Mouse (Mus musculus): ENCODE results near the gene Slc38a3. TPM values are rescaled to one million over a fixed set of nuclear protein-coding genes. Genes with fewer than 3 reads are reported as not detected.
"Not testable (repeated sequence)": the region's sequence is repeated elsewhere in the genome, so short reads cannot be mapped to it uniquely, and the experiment has no call there.

Gene Slc38a3
- polyA plus RNA-seq, 1 experiment from 2014 or later: 10.6 TPM

DNA sequence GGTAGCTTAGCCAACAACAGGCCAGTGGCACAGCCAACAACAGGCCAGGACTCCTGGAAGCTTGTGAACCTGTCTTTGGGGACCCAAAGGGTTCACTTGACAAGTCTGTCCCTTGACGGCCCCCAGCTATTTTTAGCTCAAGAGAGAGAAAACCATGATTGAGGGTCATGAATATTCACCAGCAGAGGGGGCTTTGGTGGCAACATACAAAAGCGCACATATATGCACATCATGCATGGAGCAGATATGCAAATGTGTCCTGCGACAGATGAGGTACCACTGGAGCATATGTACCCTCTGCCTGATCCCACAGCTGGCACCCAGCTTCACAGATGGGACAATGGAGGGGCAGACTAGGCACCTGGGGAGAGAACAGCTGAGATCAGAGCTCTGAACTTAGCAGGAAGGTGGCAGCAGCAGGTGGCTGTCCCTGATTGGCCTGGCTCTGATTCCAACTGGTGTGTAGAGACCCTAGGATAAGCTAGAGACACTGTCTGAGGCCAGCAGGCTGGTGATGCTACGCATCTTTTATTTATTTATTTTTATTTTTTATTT is 24.2 kb upstream of the Slc38a3 start:
- H3K27me3 ChIP-seq: 0 out of 2 replicates have a peak, but pooled peaks cover 12% of the 10 kb centered on the region
- H3K27ac ChIP-seq: no peak overlapping the region
- no peak overlapping the region for H3K4me2 ChIP-seq
- H3K9ac ChIP-seq: no peak overlapping the region
- peaks cover 31% of the 10 kb centered on the region; the same call in 1 of the 2 replicates for H3K36me3 ChIP-seq (replicated peaks)
- H3K9me3 ChIP-seq: no peaks in the 10 kb centered on the region
- ATAC-seq (ENCODE audit: low FRiP score): no peak
- H3K4me1 ChIP-seq: peaks cover 52% of the 10 kb centered on the region
- 59% methylated on average over 4 of the region's 4 CpGs for WGBS
- H3K4me3 ChIP-seq (replicated peaks): no peak overlapping the region

GRCm38 (mm10) chr9:107692785-107693184 is 23.5 kb upstream of the Slc38a3 start:
- ATAC-seq (ENCODE audit: low FRiP score): no peak
- no peak overlapping the region for H3K4me2 ChIP-seq
- no peak overlapping the region for H3K27ac ChIP-seq
- H3K36me3 ChIP-seq (replicated peaks): peaks cover 36% of the 10 kb centered on the region
- no peaks in the 10 kb centered on the region for H3K9me3 ChIP-seq
- no peak overlapping the region for H3K9ac ChIP-seq
- 0 out of 2 replicates have a peak, but pooled peaks cover 12% of the 10 kb centered on the region for H3K27me3 ChIP-seq
- no peak overlapping the region for H3K4me3 ChIP-seq (replicated peaks)
- peaks cover 44% of the 10 kb centered on the region for H3K4me1 ChIP-seq
- 74% methylated on average over 5 of the region's 5 CpGs for WGBS

DNA sequence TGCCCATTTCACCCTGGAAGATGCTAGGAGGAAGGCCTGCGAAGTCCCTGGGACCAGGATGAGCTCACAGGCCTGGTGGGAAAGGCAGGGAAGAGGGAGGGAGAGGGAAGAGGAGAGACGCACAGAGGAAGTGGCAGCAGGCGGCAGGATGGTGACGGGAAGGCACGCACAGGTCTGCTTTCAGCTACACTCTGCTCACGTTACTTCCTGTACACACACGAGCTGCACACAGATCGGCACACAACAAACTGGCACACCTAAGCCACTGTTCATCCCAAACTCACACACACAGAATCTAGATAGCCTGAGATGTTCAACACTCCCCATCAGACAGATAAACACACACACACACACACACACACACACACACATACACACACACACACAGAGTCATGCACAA is 21.1 kb upstream of the Slc38a3 start:
- peaks cover 43% of the 10 kb centered on the region for H3K36me3 ChIP-seq (replicated peaks)
- H3K4me3 ChIP-seq (replicated peaks): no peak overlapping the region
- peaks cover 20% of the 10 kb centered on the region for H3K4me1 ChIP-seq
- H3K27me3 ChIP-seq: 0 out of 2 replicates have a peak, but pooled peaks cover 6% of the 10 kb centered on the region
- ATAC-seq (ENCODE audit: low FRiP score): no peak
- no peak overlapping the region for H3K9ac ChIP-seq
- H3K9me3 ChIP-seq: no peaks in the 10 kb centered on the region
- 87% methylated on average over 8 of the region's 8 CpGs for WGBS
- H3K27ac ChIP-seq: no peak overlapping the region
- no peak overlapping the region for H3K4me2 ChIP-seq

GRCm38 (mm10) chr9:107688939-107689338 is 19.6 kb upstream of the Slc38a3 start:
- no peak overlapping the region for H3K4me2 ChIP-seq
- peaks cover 11% of the 10 kb centered on the region for H3K4me1 ChIP-seq
- H3K9me3 ChIP-seq: no peaks in the 10 kb centered on the region
- WGBS: 84% methylated on average over 7 of the region's 7 CpGs
- no peaks in the 10 kb centered on the region for H3K27me3 ChIP-seq
- no peak overlapping the region for H3K4me3 ChIP-seq (replicated peaks)
- no peak for ATAC-seq (ENCODE audit: low FRiP score)
- no peak overlapping the region for H3K9ac ChIP-seq
- peaks cover 53% of the 10 kb centered on the region for H3K36me3 ChIP-seq (replicated peaks)
- H3K27ac ChIP-seq: no peak overlapping the region

- 93% methylated on average over 5 of the region's 5 CpGs for WGBS
- no peak for ATAC-seq (ENCODE audit: low FRiP score)
- Histone ChIP-seq H3K9me3 (no peaks in the 10 kb centered on the region), H3K36me3 (replicated peaks) (peaks cover 53% of the 10 kb centered on the region), H3K4me3 (replicated peaks) (no peak overlapping the region), H3K4me1 (peaks cover 8% of the 10 kb centered on the region), H3K9ac (no peak overlapping the region), H3K27me3 (no peaks in the 10 kb centered on the region), H3K4me2 (no peak overlapping the region), H3K27ac (no peak overlapping the region)
Observed at GRCm38 (mm10) chr9:107688415-107688814, 19.1 kb upstream of the Slc38a3 start.

DNA sequence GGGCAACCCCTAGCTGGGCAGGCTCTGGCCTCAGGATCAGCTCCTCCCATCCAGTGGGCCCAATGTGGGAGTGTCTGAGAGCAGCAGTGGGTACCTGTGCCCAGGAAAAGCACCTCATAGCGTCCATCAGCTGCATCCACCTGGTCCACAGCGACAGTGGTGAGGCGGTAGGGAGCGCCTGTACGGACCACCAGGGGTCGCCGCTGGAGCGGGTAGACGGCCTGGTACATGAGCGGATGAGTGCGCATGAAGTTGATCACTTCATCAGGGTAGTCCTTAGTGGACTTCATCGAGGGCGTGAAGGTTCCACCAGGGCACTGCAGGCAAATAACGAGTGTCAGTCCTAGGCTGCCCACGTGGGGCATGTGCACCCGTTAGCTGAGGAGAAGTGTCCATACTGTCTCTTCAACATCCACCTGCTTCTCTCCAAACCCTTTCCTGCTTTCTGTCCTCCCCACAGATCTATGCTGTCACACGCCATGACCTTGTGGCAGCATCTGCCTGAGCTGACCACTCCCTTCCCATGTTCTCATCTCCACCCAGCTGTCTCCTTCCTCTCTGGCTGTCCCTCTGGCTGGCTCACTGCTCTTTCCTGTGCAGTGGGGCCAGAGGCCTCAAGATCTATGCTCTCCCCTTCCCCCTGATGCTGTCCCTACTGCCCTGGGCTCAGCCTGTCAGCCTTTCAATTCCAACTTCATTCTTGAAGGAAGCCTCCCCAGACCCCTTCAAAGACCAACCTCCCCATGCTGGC is 16.1 kb upstream of the Slc38a3 start:
- Histone ChIP-seq H3K9ac (no peak overlapping the region), H3K4me1 (no peaks in the 10 kb centered on the region), H3K27me3 (no peaks in the 10 kb centered on the region), H3K27ac (no peak overlapping the region), H3K36me3 (replicated peaks) (peaks cover 37% of the 10 kb centered on the region), H3K4me3 (replicated peaks) (no peak overlapping the region), H3K9me3 (no peaks in the 10 kb centered on the region), H3K4me2 (no peak overlapping the region)
- ATAC-seq (ENCODE audit: low FRiP score): peak; percentile 69
- 43% methylated on average over 17 of the region's 17 CpGs for WGBS

DNA sequence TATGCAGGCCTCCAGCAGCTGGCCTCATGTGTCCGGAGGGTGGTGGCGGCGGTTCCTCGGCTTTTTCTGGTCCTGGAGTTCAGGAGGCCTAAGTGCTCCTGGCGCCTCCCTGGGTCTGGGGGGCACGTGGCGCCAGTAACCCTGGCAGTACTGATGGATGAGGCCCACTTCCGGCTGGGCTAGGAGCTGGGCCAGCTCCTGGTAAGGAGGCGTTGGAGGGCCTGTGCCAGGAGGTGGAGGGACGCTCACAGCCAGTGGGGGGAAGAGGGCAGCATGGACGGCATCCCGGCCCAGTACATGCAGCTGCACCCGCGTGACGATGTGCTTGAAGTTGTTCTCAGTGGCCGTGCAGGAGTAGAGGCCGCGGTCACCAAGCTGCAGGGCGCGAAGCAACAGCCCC is 13.1 kb upstream of the Slc38a3 start:
- no peaks in the 10 kb centered on the region for H3K9me3 ChIP-seq
- no peak for ATAC-seq (ENCODE audit: low FRiP score)
- no peak overlapping the region for H3K9ac ChIP-seq
- peaks cover 14% of the 10 kb centered on the region for H3K27me3 ChIP-seq
- H3K4me2 ChIP-seq: no peak overlapping the region
- H3K4me3 ChIP-seq (replicated peaks): no peak overlapping the region
- 93% methylated on average over 20 of the region's 20 CpGs for WGBS
- H3K36me3 ChIP-seq (replicated peaks): peaks cover 18% of the 10 kb centered on the region
- H3K27ac ChIP-seq: 0 out of 2 replicates have a peak overlapping the region, but pooled peaks have one; percentile 8
- no peaks in the 10 kb centered on the region for H3K4me1 ChIP-seq

- no peak within 1 kb of the TSS for H3K27ac ChIP-seq
- peaks cover 16% of the 10 kb centered on the region for H3K4me1 ChIP-seq
- no peak within 1 kb of the TSS for H3K9ac ChIP-seq
- H3K4me2 ChIP-seq: no peak within 1 kb of the TSS
- ATAC-seq (ENCODE audit: low FRiP score): no peak
- no peaks in the 10 kb centered on the region for H3K9me3 ChIP-seq
- H3K36me3 ChIP-seq (replicated peaks): peaks cover 10% of the 10 kb centered on the region
- no peak within 1 kb of the TSS for H3K4me3 ChIP-seq (replicated peaks)
- H3K27me3 ChIP-seq: peaks cover 43% of the 10 kb centered on the region
- WGBS: 45% methylated on average over 5 of the region's 5 CpGs
Observed at GRCm38 (mm10) chr9:107679501-107679900, 10.2 kb upstream of the Slc38a3 start, which contains the start of gene Gnat1. Gnat1 (minus strand) TSS chr9:107679712.

DNA sequence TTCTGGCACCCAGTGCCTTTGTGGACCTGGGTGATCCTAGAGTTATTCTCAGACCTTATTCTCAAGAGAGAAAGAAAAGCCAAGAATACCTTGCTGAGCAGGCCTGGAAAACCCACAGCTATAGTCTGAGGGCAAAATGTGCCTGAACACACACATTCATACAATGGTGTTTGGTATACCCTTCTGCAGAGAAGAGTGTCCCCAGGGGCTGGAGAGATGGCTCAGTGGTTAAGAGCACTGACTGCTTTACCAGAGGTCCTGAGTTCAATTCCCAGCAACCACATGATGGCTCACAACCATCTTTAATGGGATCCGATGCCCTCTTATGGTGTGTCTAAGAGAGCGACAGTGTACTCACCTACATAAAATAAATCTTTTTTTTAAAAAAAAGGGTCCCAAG is 9.5 kb upstream of the Slc38a3 start:
- ATAC-seq (ENCODE audit: low FRiP score): no peak
- Histone ChIP-seq H3K36me3 (replicated peaks) (peaks cover 5% of the 10 kb centered on the region), H3K4me2 (no peak overlapping the region), H3K9ac (no peak overlapping the region), H3K9me3 (no peaks in the 10 kb centered on the region), H3K4me3 (replicated peaks) (no peak overlapping the region), H3K27ac (no peak overlapping the region), H3K4me1 (peaks cover 16% of the 10 kb centered on the region), H3K27me3 (peaks cover 48% of the 10 kb centered on the region)
- WGBS: 97% methylated on average over 2 of the region's 2 CpGs

DNA sequence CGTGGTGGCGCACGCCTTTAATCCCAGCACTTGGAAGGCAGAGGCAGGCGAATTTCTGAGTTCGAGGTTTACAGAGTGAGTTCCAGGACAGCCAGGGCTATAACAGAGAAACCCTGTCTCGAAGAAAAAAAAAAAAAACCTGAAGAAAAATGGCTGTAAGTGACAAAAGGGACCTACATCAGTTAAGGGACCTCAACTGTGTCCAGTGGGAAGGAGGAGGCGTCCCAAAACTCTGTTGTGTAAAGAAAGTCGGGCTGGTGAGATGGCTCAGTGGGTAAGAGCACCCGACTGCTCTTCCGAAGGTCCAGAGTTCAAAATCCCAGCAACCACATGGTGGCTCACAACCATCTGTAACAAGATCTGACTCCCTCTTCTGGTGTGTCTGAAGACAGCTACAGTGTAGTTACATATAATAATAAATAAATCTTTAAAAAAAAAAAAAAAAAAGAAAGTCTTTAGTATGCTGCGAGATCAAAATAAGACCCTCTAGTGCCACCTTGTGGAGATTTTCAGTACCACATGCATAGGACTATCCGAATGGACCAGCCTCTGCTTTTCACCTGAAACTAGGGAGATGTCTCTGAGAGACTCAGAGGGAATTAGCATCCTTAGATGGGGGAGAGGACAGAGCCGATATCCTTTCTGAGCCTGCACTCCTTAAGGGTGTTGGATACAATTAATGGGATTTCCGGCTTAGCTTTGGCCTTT is 8.6 kb upstream of the Slc38a3 start:
- 39% methylated on average over 14 of the region's 14 CpGs for WGBS
- H3K9ac ChIP-seq; ATAC-seq (ENCODE audit: low FRiP score); H3K4me3 ChIP-seq (replicated peaks); H3K36me3 ChIP-seq (replicated peaks); H3K9me3 ChIP-seq; H3K27ac ChIP-seq; H3K4me2 ChIP-seq: not testable (repeated sequence)
- H3K4me1 ChIP-seq: peaks cover 16% of the 10 kb centered on the region
- peaks cover 51% of the 10 kb centered on the region for H3K27me3 ChIP-seq

- Histone ChIP-seq H3K4me2 (peak overlapping the region; percentile 67; the same call in 1 of the 2 replicates), H3K27ac (no peak overlapping the region), H3K27me3 (peaks cover 51% of the 10 kb centered on the region), H3K36me3 (replicated peaks) (no peaks in the 10 kb centered on the region), H3K4me1 (peaks cover 16% of the 10 kb centered on the region), H3K9me3 (no peaks in the 10 kb centered on the region), H3K9ac (no peak overlapping the region), H3K4me3 (replicated peaks) (no peak overlapping the region)
- no peak for ATAC-seq (ENCODE audit: low FRiP score)
- 21% methylated on average over 17 of the region's 17 CpGs for WGBS
Observed at GRCm38 (mm10) chr9:107677091-107677784, 7.9 kb upstream of the Slc38a3 start.

DNA sequence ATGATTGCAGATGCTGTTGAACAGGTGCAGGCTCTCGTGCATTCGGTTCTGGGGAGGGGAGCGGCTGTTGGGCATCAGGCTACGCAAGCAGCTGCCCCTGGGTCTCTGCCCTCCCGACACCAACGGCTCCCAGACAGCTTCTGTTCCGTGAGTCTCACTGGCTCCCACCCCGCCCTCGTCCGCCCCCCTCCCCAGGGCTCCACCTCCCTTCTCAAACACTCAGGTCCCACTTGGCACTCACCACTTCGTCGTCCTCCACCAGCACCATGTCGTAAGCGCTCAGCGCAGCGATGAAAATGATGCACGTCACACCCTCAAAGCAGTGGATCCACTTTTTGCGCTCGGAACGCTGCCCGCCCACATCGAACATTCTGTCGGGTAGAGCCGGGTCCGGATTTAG is 7.0 kb upstream of the Slc38a3 start:
- Histone ChIP-seq H3K9ac (peak overlapping the region; percentile 40), H3K4me2 (peak overlapping the region; percentile 67), H3K4me1 (peaks cover 16% of the 10 kb centered on the region), H3K36me3 (replicated peaks) (no peaks in the 10 kb centered on the region), H3K27ac (no peak overlapping the region), H3K4me3 (replicated peaks) (peak overlapping the region; percentile 36), H3K27me3 (peaks cover 51% of the 10 kb centered on the region), H3K9me3 (no peaks in the 10 kb centered on the region)
- 2% methylated on average over 24 of the region's 25 CpGs for WGBS
- peak; percentile 49 for ATAC-seq (ENCODE audit: low FRiP score)

Measured in forebrain, embryonic 12.5 days (tissue).